Mouse (Mus musculus): Measurements from ENCODE around the gene Magi1.

GRCm38 (mm10) chr6:93826875-93827274 is 456.8 kb downstream of the Magi1 start:
- TF ChIP-seq POLR2A (IDR thresholded peaks at IDR 0.05; ENCODE audit: control insufficient read depth in 1 of 2, insufficient read depth in 1 of 2, low read depth in 1 of 2, low read length in 2 of 2, poor library complexity in 1 of 2) (no peak), USF1 (IDR thresholded peaks at IDR 0.05; ENCODE audit: low read depth, low read length) (no peak), ZNF384 (IDR thresholded peaks at IDR 0.05; ENCODE audit: low read depth, low read length) (no peak), TAL1 (IDR thresholded peaks at IDR 0.05; ENCODE audit: low read length) (no peak), ZMIZ1 (IDR thresholded peaks at IDR 0.05; ENCODE audit: low read depth, low read length) (no peak), CTCF (IDR thresholded peaks at IDR 0.05 in 2 of 3, conservative IDR thresholded peaks at IDR 0.05 in 1 of 3; ENCODE audit: control insufficient read depth in 1 of 3, insufficient read depth in 1 of 3, low read depth in 2 of 3, low read length in 3 of 3, poor library complexity in 1 of 3, severe bottlenecking in 1 of 3) (no peak), GATA1 (IDR thresholded peaks at IDR 0.05; ENCODE audit: low read depth, low read length) (no peak), EP300 (IDR thresholded peaks at IDR 0.05; ENCODE audit: low read depth in 1 of 2, low read length in 2 of 2) (no peak)

Data from MEL (cell line).